Mouse (Mus musculus): ENCODE measurements at regions not wholly inside any gene's neighbourhood (a gene's known extent, or its start where the extent isn't known, plus 50 kb on each side); places are given as distances from the start of the nearest gene placed in this dataset.

- no peaks in the 10 kb centered on the region for H3K36me3 ChIP-seq
- no peak overlapping the region for H3K4me3 ChIP-seq
- WGBS: 87% methylated on average over 3 of the region's 3 CpGs
- no peak for ATAC-seq (ENCODE audit: low FRiP score, low read depth)
- H3K27ac ChIP-seq (replicated peaks): no peak overlapping the region
- H3K27me3 ChIP-seq: no peaks in the 10 kb centered on the region
- H3K9ac ChIP-seq: no peak overlapping the region
- H3K4me1 ChIP-seq (replicated peaks): no peaks in the 10 kb centered on the region
- H3K4me2 ChIP-seq: no peak overlapping the region
- no peaks in the 10 kb centered on the region for H3K9me3 ChIP-seq
Observed at GRCm38 (mm10) chr3:56764336-56764735, 537.5 kb downstream of the Tm4sf1 start.

DNA sequence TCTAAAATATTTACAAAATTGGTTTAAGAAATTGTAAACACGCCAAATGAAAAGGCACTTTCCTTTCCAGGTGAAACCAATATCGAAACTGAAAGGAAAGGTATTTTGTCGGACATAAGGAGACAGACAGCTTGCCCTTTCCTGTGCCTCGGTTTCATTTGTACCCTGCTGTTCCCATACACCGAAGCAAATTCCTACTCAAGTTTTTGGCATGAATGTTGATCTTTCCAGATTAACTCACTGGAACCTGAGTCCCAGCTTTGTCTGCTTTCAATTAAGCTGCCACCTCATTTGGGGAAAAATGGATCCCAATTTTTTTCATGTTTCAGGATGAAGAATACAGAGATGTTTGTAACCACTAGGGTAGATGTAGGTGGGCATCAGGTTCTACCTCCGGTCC, 537.9 kb downstream of the Tm4sf1 start:
- H3K4me1 ChIP-seq (replicated peaks): no peaks in the 10 kb centered on the region
- WGBS: 79% methylated on average over 6 of the region's 6 CpGs
- no peaks in the 10 kb centered on the region for H3K27me3 ChIP-seq
- no peak overlapping the region for H3K4me3 ChIP-seq
- no peak overlapping the region for H3K4me2 ChIP-seq
- ATAC-seq (ENCODE audit: low FRiP score, low read depth): no peak
- H3K9me3 ChIP-seq: no peaks in the 10 kb centered on the region
- no peak overlapping the region for H3K27ac ChIP-seq (replicated peaks)
- no peaks in the 10 kb centered on the region for H3K36me3 ChIP-seq
- H3K9ac ChIP-seq: no peak overlapping the region

DNA sequence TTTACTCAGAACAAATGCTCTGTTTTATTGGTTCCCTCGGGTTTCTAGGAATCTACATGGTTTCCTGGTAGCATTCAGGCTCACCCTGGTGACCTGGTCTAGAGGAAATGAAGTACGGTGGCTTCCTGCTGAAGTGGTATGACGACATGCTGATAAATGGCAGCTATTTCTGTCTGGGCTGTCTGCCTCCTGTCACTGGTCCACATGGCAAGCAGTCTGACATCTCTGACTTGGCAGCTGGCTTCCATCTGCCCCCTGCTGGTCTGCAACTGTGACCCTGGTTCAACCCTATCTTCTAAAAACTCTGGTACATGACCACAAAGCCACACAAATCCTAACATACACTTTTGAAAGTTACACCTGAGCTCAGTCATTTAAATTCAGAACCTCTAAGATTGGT, 548.1 kb downstream of the Tm4sf1 start:
- H3K36me3 ChIP-seq: no peaks in the 10 kb centered on the region
- WGBS: 22% methylated on average over 3 of the region's 3 CpGs
- no peak overlapping the region for H3K9ac ChIP-seq
- H3K4me2 ChIP-seq: no peak overlapping the region
- H3K4me1 ChIP-seq (replicated peaks): no peaks in the 10 kb centered on the region
- H3K27me3 ChIP-seq: no peaks in the 10 kb centered on the region
- H3K4me3 ChIP-seq: no peak overlapping the region
- H3K9me3 ChIP-seq: no peaks in the 10 kb centered on the region
- ATAC-seq (ENCODE audit: low FRiP score, low read depth): 0 out of 2 replicates have a peak, but pooled peaks have one; percentile 30
- H3K27ac ChIP-seq (replicated peaks): no peak overlapping the region

- H3K4me2 ChIP-seq: no peak overlapping the region
- no peak for ATAC-seq (ENCODE audit: low FRiP score, low read depth)
- H3K4me3 ChIP-seq: no peak overlapping the region
- H3K36me3 ChIP-seq: no peaks in the 10 kb centered on the region
- H3K27ac ChIP-seq (replicated peaks): no peak overlapping the region
- H3K9me3 ChIP-seq: no peaks in the 10 kb centered on the region
- no peaks in the 10 kb centered on the region for H3K4me1 ChIP-seq (replicated peaks)
- WGBS: 78% methylated on average over 1 of the region's 1 CpGs
- no peaks in the 10 kb centered on the region for H3K27me3 ChIP-seq
- H3K9ac ChIP-seq: no peak overlapping the region
Observed at GRCm38 (mm10) chr3:56751926-56752325, 549.9 kb downstream of the Tm4sf1 start.

GRCm38 (mm10) chr3:56740902-56741301, 557.4 kb upstream of the Nbea start:
- H3K4me3 ChIP-seq: no peak overlapping the region
- no peak overlapping the region for H3K4me2 ChIP-seq
- no peak overlapping the region for H3K9ac ChIP-seq
- peak; percentile 59; the same call in 1 of the 2 replicates for ATAC-seq (ENCODE audit: low FRiP score, low read depth)
- no peaks in the 10 kb centered on the region for H3K27me3 ChIP-seq
- no peak overlapping the region for H3K27ac ChIP-seq (replicated peaks)
- H3K36me3 ChIP-seq: no peaks in the 10 kb centered on the region
- no peaks in the 10 kb centered on the region for H3K4me1 ChIP-seq (replicated peaks)
- no peaks in the 10 kb centered on the region for H3K9me3 ChIP-seq

DNA sequence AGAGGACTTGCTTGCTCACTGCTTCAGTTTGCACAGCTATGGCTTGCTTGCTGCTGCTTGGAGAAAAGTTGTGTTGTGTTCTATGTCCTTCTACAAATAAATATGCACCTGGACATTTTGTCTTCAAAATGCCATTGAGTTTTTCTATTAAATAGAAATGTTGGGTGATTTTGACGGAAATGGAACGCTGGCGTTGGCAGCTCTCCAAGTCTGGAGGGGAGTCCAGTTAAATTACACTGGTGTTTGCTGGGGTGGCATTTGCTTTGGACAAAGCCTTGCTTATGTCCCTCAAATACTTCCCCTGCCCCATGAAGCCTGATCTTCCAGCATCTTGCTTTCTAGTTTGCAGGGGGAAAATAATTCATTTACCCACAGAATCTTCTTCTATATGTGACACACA, 556.0 kb upstream of the Nbea start:
- Histone ChIP-seq H3K36me3 (no peaks in the 10 kb centered on the region), H3K9me3 (no peaks in the 10 kb centered on the region), H3K27ac (replicated peaks) (no peak overlapping the region), H3K4me3 (no peak overlapping the region), H3K4me2 (no peak overlapping the region), H3K4me1 (replicated peaks) (no peaks in the 10 kb centered on the region), H3K9ac (no peak overlapping the region), H3K27me3 (no peaks in the 10 kb centered on the region)
- 76% methylated on average over 3 of the region's 3 CpGs for WGBS
- no peak for ATAC-seq (ENCODE audit: low FRiP score, low read depth)

DNA sequence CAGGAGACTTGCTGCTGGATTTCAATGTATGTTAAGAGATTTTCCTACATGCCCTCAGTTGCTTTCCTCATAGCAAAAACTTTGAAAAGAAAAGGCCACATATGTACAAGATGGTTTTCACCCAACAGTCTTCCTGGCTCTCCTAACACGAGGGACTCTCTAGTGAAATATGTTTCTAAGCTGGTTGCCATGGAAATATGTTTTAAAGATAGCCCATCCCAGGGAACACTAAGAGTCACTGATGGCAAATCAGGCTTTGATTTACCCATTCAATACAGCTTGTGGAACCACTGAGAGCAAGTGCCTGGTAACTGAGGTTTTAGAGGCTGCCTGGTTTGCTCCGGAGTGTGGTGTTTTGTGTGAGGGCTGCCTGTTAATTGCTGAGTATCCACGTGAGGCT, 547.3 kb upstream of the Nbea start:
- no peak for ATAC-seq (ENCODE audit: low FRiP score, low read depth)
- Histone ChIP-seq H3K27ac (replicated peaks) (no peak overlapping the region), H3K4me3 (no peak overlapping the region), H3K9me3 (no peaks in the 10 kb centered on the region), H3K27me3 (no peaks in the 10 kb centered on the region), H3K4me1 (replicated peaks) (no peaks in the 10 kb centered on the region), H3K36me3 (no peaks in the 10 kb centered on the region), H3K4me2 (no peak overlapping the region), H3K9ac (no peak overlapping the region)
- 53% methylated on average over 3 of the region's 3 CpGs for WGBS

DNA sequence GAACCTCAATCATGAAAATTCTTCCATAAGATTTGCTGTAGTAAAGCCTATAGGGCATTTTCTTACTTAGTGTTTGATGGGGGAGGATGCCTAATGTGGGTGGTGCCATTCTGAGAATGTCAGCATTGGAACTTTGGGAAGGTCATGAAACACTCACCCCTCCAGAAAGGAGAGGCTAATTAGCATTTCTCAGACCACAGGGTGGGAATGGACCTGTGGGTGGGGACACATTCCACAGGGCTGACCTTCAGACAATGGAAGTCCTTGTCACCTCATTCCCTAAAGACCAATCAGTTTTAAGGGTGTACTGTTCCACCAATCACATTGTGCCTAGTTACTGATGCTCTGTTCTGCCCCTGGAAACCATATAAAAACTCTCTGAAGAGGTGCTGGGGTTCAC, 541.5 kb upstream of the Nbea start:
- Histone ChIP-seq H3K9me3 (no peaks in the 10 kb centered on the region), H3K9ac (no peak overlapping the region), H3K4me2 (no peak overlapping the region), H3K36me3 (no peaks in the 10 kb centered on the region), H3K4me1 (replicated peaks) (no peaks in the 10 kb centered on the region), H3K27me3 (no peaks in the 10 kb centered on the region), H3K27ac (replicated peaks) (no peak overlapping the region), H3K4me3 (no peak overlapping the region)
- ATAC-seq (ENCODE audit: low FRiP score, low read depth): no peak

DNA sequence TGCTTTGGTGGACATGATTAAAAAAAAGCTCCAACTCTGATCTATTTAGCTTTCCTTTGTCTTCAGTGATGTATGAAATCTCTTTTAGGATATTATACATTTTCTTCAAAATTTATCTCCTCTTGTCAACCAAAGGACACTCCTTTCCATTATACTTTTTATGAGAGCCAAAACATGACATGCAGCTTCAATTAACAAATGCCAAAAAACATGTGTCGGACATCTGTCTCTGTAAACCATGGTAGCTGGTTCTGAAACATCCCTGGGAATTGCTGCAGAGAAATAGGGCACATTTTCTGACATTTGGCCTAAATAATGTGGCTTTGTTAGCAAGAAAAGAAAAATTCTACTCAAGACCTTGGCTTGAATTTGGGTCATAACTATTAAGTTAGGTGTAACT, 524.8 kb upstream of the Nbea start:
- H3K4me2 ChIP-seq: no peak overlapping the region
- H3K36me3 ChIP-seq: no peaks in the 10 kb centered on the region
- no peak for ATAC-seq (ENCODE audit: low FRiP score, low read depth)
- no peaks in the 10 kb centered on the region for H3K27me3 ChIP-seq
- no peak overlapping the region for H3K4me3 ChIP-seq
- H3K9me3 ChIP-seq: no peaks in the 10 kb centered on the region
- no peak overlapping the region for H3K9ac ChIP-seq
- H3K4me1 ChIP-seq (replicated peaks): peaks cover 8% of the 10 kb centered on the region; the same call in 1 of the 2 replicates
- peak overlapping the region; percentile 69 for H3K27ac ChIP-seq (replicated peaks)
- WGBS: 61% methylated on average over 1 of the region's 1 CpGs

- WGBS: 63% methylated on average over 3 of the region's 3 CpGs
- H3K27ac ChIP-seq (replicated peaks): 0 out of 2 replicates have a peak overlapping the region, but pooled peaks have one; percentile 7
- no peak overlapping the region for H3K9ac ChIP-seq
- H3K9me3 ChIP-seq: no peaks in the 10 kb centered on the region
- H3K4me3 ChIP-seq: no peak overlapping the region
- no peaks in the 10 kb centered on the region for H3K36me3 ChIP-seq
- ATAC-seq (ENCODE audit: low FRiP score, low read depth): no peak
- no peak overlapping the region for H3K4me2 ChIP-seq
- H3K27me3 ChIP-seq: no peaks in the 10 kb centered on the region
- H3K4me1 ChIP-seq (replicated peaks): peaks cover 8% of the 10 kb centered on the region; the same call in 1 of the 2 replicates
Observed at GRCm38 (mm10) chr3:56707312-56707711, 523.8 kb upstream of the Nbea start.

- ATAC-seq (ENCODE audit: low FRiP score, low read depth): no peak
- no peak overlapping the region for H3K9ac ChIP-seq
- no peak overlapping the region for H3K4me2 ChIP-seq
- no peak overlapping the region for H3K4me3 ChIP-seq
- no peaks in the 10 kb centered on the region for H3K27me3 ChIP-seq
- no peaks in the 10 kb centered on the region for H3K9me3 ChIP-seq
- H3K27ac ChIP-seq (replicated peaks): no peak overlapping the region
- H3K4me1 ChIP-seq (replicated peaks): peaks cover 8% of the 10 kb centered on the region; the same call in 1 of the 2 replicates
- H3K36me3 ChIP-seq: no peaks in the 10 kb centered on the region
- WGBS: 71% methylated on average over 4 of the region's 4 CpGs
Observed at GRCm38 (mm10) chr3:56706038-56706437, 522.5 kb upstream of the Nbea start.

- no peaks in the 10 kb centered on the region for H3K9me3 ChIP-seq
- peaks cover 18% of the 10 kb centered on the region for H3K4me1 ChIP-seq (replicated peaks)
- no peak for ATAC-seq (ENCODE audit: low FRiP score, low read depth)
- H3K36me3 ChIP-seq: no peaks in the 10 kb centered on the region
- H3K27ac ChIP-seq (replicated peaks): peak overlapping the region; percentile 80
- H3K4me2 ChIP-seq: no peak overlapping the region
- H3K9ac ChIP-seq: no peak overlapping the region
- H3K4me3 ChIP-seq: no peak overlapping the region
- H3K27me3 ChIP-seq: no peaks in the 10 kb centered on the region
Observed at GRCm38 (mm10) chr3:56698941-56699340, 515.4 kb upstream of the Nbea start.

DNA sequence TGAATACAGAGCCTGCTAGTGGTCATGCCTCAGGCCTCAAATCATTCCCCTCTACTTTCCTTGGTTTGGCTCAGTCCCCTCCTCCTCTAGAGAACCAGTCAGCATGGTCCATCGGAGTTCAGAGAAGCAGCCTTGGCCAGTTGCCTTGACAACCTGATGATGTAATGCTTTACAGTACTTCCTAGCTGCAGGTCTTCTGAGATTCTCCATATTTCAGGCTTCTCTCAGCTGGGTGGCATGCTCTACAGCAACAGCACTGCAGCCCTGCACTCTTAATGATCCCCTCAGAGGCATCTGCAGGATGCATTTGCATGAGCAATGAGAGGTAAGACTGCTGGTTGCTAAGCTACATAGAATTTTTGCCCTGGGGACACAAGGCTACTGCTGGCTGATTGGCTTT, 514.7 kb upstream of the Nbea start:
- H3K36me3 ChIP-seq: no peaks in the 10 kb centered on the region
- no peak overlapping the region for H3K4me2 ChIP-seq
- peak; percentile 97 for ATAC-seq (ENCODE audit: low FRiP score, low read depth)
- H3K9ac ChIP-seq: no peak overlapping the region
- H3K9me3 ChIP-seq: no peaks in the 10 kb centered on the region
- H3K27ac ChIP-seq (replicated peaks): peak overlapping the region; percentile 80
- WGBS: 0% methylated on average over 1 of the region's 1 CpGs
- peaks cover 18% of the 10 kb centered on the region for H3K4me1 ChIP-seq (replicated peaks)
- no peaks in the 10 kb centered on the region for H3K27me3 ChIP-seq
- no peak overlapping the region for H3K4me3 ChIP-seq
